Mouse (Mus musculus): ENCODE measurements around the gene Gse1. TPM values are rescaled to one million over a fixed set of nuclear protein-coding genes. Genes with fewer than 3 reads are reported as not detected.

The Gse1 gene
- polyA plus RNA-seq, 1 experiment from 2014 or later: 6.9 TPM

DNA sequence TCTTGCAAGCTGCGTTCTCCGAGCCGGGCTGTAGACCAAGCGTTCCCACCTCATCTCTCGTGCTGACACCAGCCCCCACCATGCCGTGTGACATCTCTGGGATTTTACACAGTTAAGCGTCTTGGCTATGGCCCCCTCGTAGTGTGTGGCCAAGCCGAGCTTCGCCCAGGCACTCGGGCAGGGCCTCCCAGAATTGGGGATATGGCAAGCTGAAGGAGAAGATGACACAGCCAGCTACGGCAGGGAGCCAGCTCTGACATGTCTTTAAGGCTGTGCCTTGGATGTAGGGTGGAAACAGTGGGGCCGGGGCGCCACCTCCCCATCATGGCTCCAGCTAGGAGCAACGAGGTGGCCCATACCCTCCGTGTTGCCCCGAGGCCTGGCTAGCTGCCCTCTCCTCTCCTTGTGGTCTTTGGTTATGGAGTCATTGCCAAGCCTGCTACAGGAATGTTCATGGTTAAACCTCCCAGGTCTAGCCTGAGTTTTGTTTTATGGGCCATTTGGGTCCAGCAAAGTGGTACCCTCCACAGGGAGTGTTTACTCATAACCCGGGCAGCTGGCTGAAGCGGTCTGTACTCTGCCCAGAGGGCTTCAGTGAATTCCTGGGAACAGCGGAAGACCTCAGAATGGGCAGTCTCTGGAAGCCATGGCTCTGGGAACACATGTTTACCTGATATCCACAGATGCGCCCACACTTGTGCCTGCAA lies 89.0 kb downstream of the Gse1 start:
- Histone ChIP-seq H3K4me3 (replicated peaks; ENCODE audit: low read length) (no peak overlapping the region), H3K27ac (ENCODE audit: low read length) (no peak overlapping the region), H3K36me3 (ENCODE audit: control insufficient read depth, insufficient read depth, low read length) (no peaks in the 10 kb centered on the region), H3K27me3 (ENCODE audit: control insufficient read depth, insufficient read depth, low read length) (no peaks in the 10 kb centered on the region), H3K4me1 (ENCODE audit: control insufficient read depth, insufficient read depth, low read length) (peaks cover 4% of the 10 kb centered on the region; the same call in 1 of the 2 replicates), H3K9me3 (replicated peaks; ENCODE audit: control insufficient read depth, low read length) (no peaks in the 10 kb centered on the region), H3K9ac (ENCODE audit: low read length) (no peak overlapping the region), H3K4me2 (ENCODE audit: low read depth, low read length) (no peak overlapping the region)
- ATAC-seq (ENCODE audit: insufficient read depth, low FRiP score): no peak
- 86% methylated on average over 21 of the region's 21 CpGs for WGBS

DNA sequence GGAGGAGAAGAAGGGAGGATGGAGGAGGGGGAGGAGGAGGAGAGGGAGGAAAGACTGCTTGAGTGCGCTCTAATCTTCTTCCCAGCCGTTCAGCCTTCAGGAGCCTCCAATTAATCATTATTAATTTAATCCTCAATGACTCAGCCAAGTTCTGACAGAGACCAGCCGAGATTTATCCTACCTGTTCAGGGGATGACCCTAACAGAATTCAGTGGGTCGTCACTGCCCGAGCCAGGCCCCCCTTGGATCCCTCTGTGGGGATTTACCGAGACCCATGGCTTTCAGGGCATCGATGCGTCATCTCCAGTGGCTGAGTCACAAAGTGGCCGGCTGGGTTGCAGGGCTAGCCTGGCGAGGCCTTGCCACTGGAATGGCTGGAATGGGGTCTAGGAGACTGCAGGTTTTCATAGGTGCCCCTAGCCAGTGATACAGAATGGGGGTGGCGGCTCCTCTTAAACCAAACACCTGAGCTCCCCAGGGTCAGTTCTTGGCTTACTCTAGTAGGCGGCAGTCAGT lies 90.3 kb downstream of the Gse1 start:
- WGBS: 56% methylated on average over 12 of the region's 12 CpGs
- Histone ChIP-seq H3K4me3 (replicated peaks; ENCODE audit: low read length) (no peak overlapping the region), H3K9me3 (replicated peaks; ENCODE audit: control insufficient read depth, low read length) (no peaks in the 10 kb centered on the region), H3K4me1 (ENCODE audit: control insufficient read depth, insufficient read depth, low read length) (peaks cover 15% of the 10 kb centered on the region), H3K9ac (ENCODE audit: low read length) (no peak overlapping the region), H3K36me3 (ENCODE audit: control insufficient read depth, insufficient read depth, low read length) (no peaks in the 10 kb centered on the region), H3K4me2 (ENCODE audit: low read depth, low read length) (no peak overlapping the region), H3K27ac (ENCODE audit: low read length) (no peak overlapping the region), H3K27me3 (ENCODE audit: control insufficient read depth, insufficient read depth, low read length) (no peaks in the 10 kb centered on the region)
- no peak for ATAC-seq (ENCODE audit: insufficient read depth, low FRiP score)

DNA sequence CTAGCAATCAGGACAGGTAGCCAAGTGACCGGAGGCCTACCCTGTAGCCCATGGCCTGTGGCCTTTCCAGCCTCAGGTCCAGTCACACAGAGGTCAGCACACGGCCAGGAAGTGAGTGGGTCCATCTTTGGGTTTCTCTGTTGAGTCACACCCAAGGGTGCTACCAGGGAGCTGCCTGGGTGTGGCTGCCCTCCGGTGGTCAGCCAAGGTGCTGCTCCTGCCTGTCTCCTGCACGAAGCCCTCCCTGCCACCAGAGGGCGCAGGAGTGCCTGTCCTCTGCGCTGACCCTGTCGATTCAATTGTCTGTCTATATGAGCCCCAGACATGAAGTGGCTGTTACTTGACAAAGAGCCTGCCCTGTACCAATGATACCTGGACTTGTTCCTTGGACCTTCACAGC lies 91.2 kb downstream of the Gse1 start:
- no peaks in the 10 kb centered on the region for H3K36me3 ChIP-seq (ENCODE audit: control insufficient read depth, insufficient read depth, low read length)
- peak; percentile 37; the same call in 1 of the 2 replicates for ATAC-seq (ENCODE audit: insufficient read depth, low FRiP score)
- no peaks in the 10 kb centered on the region for H3K27me3 ChIP-seq (ENCODE audit: control insufficient read depth, insufficient read depth, low read length)
- H3K4me2 ChIP-seq (ENCODE audit: low read depth, low read length): no peak overlapping the region
- 20% methylated on average over 7 of the region's 7 CpGs for WGBS
- peaks cover 18% of the 10 kb centered on the region for H3K4me1 ChIP-seq (ENCODE audit: control insufficient read depth, insufficient read depth, low read length)
- no peak overlapping the region for H3K27ac ChIP-seq (ENCODE audit: low read length)
- no peaks in the 10 kb centered on the region for H3K9me3 ChIP-seq (replicated peaks; ENCODE audit: control insufficient read depth, low read length)
- H3K4me3 ChIP-seq (replicated peaks; ENCODE audit: low read length): no peak overlapping the region
- H3K9ac ChIP-seq (ENCODE audit: low read length): no peak overlapping the region

DNA sequence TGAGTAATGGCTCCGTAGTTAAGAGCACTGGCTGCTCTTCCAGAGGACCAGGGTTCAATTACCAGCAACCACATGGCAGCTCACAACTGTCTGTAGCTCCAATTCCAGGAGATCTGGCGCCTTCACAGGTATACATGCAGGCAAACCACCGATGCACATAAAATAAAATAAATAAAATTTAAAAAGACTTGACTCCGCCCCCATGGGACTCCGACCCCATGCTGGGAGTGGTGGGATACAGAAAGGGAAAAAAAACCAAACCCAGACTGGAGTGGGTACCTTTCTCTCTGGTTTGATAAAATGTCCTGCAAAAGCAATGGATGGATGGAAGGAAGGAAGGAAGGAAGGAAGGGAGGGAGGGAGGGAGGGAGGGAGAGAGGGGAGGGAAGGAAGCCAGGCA lies 91.9 kb downstream of the Gse1 start:
- WGBS: 75% methylated on average over 5 of the region's 5 CpGs
- Histone ChIP-seq H3K4me3 (replicated peaks; ENCODE audit: low read length) (no peak overlapping the region), H3K4me2 (ENCODE audit: low read depth, low read length) (no peak overlapping the region), H3K9ac (ENCODE audit: low read length) (no peak overlapping the region), H3K27ac (ENCODE audit: low read length) (no peak overlapping the region), H3K36me3 (ENCODE audit: control insufficient read depth, insufficient read depth, low read length) (no peaks in the 10 kb centered on the region), H3K9me3 (replicated peaks; ENCODE audit: control insufficient read depth, low read length) (no peaks in the 10 kb centered on the region), H3K4me1 (ENCODE audit: control insufficient read depth, insufficient read depth, low read length) (peaks cover 24% of the 10 kb centered on the region), H3K27me3 (ENCODE audit: control insufficient read depth, insufficient read depth, low read length) (no peaks in the 10 kb centered on the region)
- ATAC-seq (ENCODE audit: insufficient read depth, low FRiP score): no peak

DNA sequence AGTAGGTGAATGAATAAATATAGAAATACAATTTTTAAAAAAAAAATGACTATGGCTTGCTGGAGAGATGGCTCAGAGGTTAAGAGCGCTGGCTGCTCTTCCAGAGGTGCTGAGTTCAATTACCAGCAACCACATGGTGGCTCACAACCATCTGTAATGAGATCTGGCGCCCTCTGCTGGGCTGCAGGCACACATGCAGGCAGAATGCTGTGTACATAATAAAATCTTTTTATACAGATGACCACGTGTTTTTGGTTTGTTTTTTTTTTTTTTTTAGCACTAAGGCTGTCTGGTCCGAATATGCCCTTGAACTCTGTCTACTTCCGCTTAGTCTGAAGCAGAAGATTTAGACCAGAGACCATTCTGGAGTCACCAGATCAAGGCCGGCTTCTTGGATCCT lies 93.5 kb downstream of the Gse1 start:
- Histone ChIP-seq H3K36me3 (ENCODE audit: control insufficient read depth, insufficient read depth, low read length) (no peaks in the 10 kb centered on the region), H3K4me1 (ENCODE audit: control insufficient read depth, insufficient read depth, low read length) (peaks cover 24% of the 10 kb centered on the region), H3K27ac (ENCODE audit: low read length) (no peak overlapping the region), H3K9ac (ENCODE audit: low read length) (no peak overlapping the region), H3K9me3 (replicated peaks; ENCODE audit: control insufficient read depth, low read length) (no peaks in the 10 kb centered on the region), H3K4me2 (ENCODE audit: low read depth, low read length) (no peak overlapping the region), H3K4me3 (replicated peaks; ENCODE audit: low read length) (no peak overlapping the region), H3K27me3 (ENCODE audit: control insufficient read depth, insufficient read depth, low read length) (no peaks in the 10 kb centered on the region)
- WGBS: 48% methylated on average over 6 of the region's 6 CpGs
- ATAC-seq (ENCODE audit: insufficient read depth, low FRiP score): no peak

DNA sequence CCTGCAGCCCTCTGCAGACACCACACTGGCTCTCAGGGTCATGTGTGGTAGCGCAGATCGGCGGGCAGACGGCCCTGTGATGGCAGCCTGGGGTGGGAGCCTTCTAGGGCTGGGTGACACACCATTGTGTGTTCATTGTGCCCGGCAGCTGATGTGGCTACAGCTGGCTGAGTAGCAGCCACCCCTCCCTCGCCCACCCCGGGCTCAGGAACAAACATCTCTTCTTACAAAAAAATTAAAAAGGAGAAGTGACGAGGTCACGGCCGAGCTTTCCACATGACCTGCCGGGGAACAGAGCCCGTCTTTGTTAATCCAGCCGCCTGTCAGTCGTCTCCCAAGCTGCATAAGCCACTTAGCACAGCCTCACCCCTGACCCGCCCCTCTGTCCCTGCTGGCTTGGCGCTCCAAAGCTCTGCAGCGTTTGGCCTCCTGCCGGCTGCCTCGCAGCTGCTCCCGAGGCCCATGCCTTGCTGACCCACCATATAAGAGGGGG lies 94.7 kb downstream of the Gse1 start:
- no peaks in the 10 kb centered on the region for H3K36me3 ChIP-seq (ENCODE audit: control insufficient read depth, insufficient read depth, low read length)
- H3K27me3 ChIP-seq (ENCODE audit: control insufficient read depth, insufficient read depth, low read length): no peaks in the 10 kb centered on the region
- peak overlapping the region; percentile 17; the same call in 1 of the 2 replicates for H3K9ac ChIP-seq (ENCODE audit: low read length)
- H3K9me3 ChIP-seq (replicated peaks; ENCODE audit: control insufficient read depth, low read length): no peaks in the 10 kb centered on the region
- WGBS: 19% methylated on average over 20 of the region's 20 CpGs
- ATAC-seq (ENCODE audit: insufficient read depth, low FRiP score): peak; percentile 77
- H3K27ac ChIP-seq (ENCODE audit: low read length): no peak overlapping the region; the same call in 1 of the 2 replicates
- H3K4me3 ChIP-seq (replicated peaks; ENCODE audit: low read length): no peak overlapping the region
- no peak overlapping the region for H3K4me2 ChIP-seq (ENCODE audit: low read depth, low read length)
- H3K4me1 ChIP-seq (ENCODE audit: control insufficient read depth, insufficient read depth, low read length): peaks cover 24% of the 10 kb centered on the region

DNA sequence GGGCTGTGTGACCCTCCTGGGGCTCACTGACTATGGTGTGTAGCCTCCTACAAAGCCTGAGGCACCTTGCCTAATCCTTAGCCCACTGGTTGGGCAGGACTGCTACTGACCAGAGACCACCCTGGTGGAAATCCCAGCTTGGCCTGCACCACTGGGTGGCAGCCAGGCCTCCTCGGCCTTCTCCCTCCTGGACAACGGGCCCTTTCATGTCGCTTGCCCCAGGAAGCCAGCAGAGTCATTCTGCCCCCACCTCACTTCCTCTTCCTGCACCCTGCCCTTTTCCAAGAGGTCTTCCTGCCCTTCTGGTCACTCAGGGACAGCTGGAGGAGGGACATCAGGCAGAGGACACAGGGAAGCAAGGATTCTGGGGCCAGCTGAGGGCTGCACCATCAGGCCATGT lies 96.3 kb downstream of the Gse1 start:
- Histone ChIP-seq H3K36me3 (ENCODE audit: control insufficient read depth, insufficient read depth, low read length) (no peaks in the 10 kb centered on the region), H3K4me3 (replicated peaks; ENCODE audit: low read length) (no peak overlapping the region), H3K4me1 (ENCODE audit: control insufficient read depth, insufficient read depth, low read length) (peaks cover 20% of the 10 kb centered on the region), H3K27me3 (ENCODE audit: control insufficient read depth, insufficient read depth, low read length) (no peaks in the 10 kb centered on the region), H3K27ac (ENCODE audit: low read length) (no peak overlapping the region), H3K9ac (ENCODE audit: low read length) (peak overlapping the region; percentile 12; the same call in 1 of the 2 replicates), H3K9me3 (replicated peaks; ENCODE audit: control insufficient read depth, low read length) (no peaks in the 10 kb centered on the region), H3K4me2 (ENCODE audit: low read depth, low read length) (no peak overlapping the region)
- ATAC-seq (ENCODE audit: insufficient read depth, low FRiP score): no peak
- 44% methylated on average over 3 of the region's 3 CpGs for WGBS

DNA sequence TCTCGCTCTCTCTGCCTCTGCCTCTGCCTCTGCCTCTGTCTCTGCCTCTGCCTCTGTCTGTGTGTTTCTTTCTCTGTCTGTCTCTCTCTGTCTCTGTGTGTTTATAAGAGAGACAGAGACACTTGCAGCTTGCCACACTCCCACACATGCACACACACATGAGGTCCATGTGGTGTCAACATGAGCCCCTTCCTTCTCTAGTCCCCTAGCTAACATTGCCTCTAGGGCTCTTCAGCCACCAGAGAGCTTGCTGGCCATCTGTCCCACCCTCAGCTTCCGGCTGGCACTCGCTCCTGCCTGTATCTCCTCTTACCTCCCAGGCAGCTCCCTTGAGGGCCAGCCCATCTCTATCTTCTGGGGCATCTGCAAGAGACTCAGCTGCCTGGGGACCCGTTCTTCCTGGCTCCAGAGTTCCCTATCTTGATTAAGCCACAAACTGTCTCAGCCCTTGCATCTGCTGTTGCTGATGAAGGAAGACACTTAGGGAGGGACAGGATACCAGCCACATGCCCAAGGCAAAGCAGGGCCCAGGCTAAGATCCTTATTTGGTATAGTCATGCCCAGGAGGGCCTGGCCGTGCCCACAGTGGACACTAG lies 97.0 kb downstream of the Gse1 start:
- WGBS: 71% methylated on average over 5 of the region's 5 CpGs
- Histone ChIP-seq H3K9me3 (replicated peaks; ENCODE audit: control insufficient read depth, low read length) (no peaks in the 10 kb centered on the region), H3K4me3 (replicated peaks; ENCODE audit: low read length) (no peak overlapping the region), H3K36me3 (ENCODE audit: control insufficient read depth, insufficient read depth, low read length) (no peaks in the 10 kb centered on the region), H3K4me2 (ENCODE audit: low read depth, low read length) (no peak overlapping the region), H3K27me3 (ENCODE audit: control insufficient read depth, insufficient read depth, low read length) (no peaks in the 10 kb centered on the region), H3K9ac (ENCODE audit: low read length) (no peak overlapping the region), H3K4me1 (ENCODE audit: control insufficient read depth, insufficient read depth, low read length) (peaks cover 20% of the 10 kb centered on the region), H3K27ac (ENCODE audit: low read length) (no peak overlapping the region)
- ATAC-seq (ENCODE audit: insufficient read depth, low FRiP score): no peak

DNA sequence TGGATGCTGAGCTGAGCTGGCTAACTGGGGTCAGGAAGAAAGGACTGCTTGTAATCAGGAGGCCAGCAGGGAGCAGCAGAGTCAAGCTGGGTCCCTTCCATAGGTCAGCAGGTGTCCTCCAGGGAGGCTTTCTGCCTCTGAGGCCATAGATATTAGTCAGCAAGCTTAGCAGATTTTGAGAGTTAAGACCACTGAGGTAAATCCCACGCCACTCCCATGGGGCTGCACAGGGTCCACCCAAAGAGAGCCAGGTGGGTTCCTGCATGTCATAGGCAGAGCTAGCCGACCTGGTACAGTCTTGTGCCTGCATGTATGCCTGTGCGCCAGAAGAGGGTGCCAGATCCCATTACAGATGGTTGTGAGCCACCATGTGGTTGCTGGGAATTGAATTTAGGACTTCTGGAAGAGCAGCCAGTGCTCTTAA lies 98.9 kb downstream of the Gse1 start:
- no peak overlapping the region for H3K9ac ChIP-seq (ENCODE audit: low read length)
- 56% methylated on average over 3 of the region's 3 CpGs for WGBS
- H3K4me3 ChIP-seq (replicated peaks; ENCODE audit: low read length): no peak overlapping the region
- H3K4me1 ChIP-seq (ENCODE audit: control insufficient read depth, insufficient read depth, low read length): peaks cover 20% of the 10 kb centered on the region
- no peaks in the 10 kb centered on the region for H3K9me3 ChIP-seq (replicated peaks; ENCODE audit: control insufficient read depth, low read length)
- H3K4me2 ChIP-seq (ENCODE audit: low read depth, low read length): no peak overlapping the region
- no peak overlapping the region for H3K27ac ChIP-seq (ENCODE audit: low read length)
- H3K36me3 ChIP-seq (ENCODE audit: control insufficient read depth, insufficient read depth, low read length): no peaks in the 10 kb centered on the region
- no peaks in the 10 kb centered on the region for H3K27me3 ChIP-seq (ENCODE audit: control insufficient read depth, insufficient read depth, low read length)
- no peak for ATAC-seq (ENCODE audit: insufficient read depth, low FRiP score)

Data from stomach, embryonic 16.5 days (tissue).